Mouse (Mus musculus) stomach, postnatal 0 days (tissue): ENCODE measurements around the gene Aldh2.

Experiments used
- CTCF ChIP-seq: IDR thresholded peaks from 2 replicates; pipeline ENCODE4 v1.5.1; 2016; ENCODE audit warnings: antibody characterized with exemption, low read depth, mild to moderate bottlenecking, moderate library complexity
- EP300 ChIP-seq: optimal IDR thresholded peaks from 2 replicates; pipeline ENCODE3; 2016; ENCODE audit warnings: antibody characterized with exemption

DNA sequence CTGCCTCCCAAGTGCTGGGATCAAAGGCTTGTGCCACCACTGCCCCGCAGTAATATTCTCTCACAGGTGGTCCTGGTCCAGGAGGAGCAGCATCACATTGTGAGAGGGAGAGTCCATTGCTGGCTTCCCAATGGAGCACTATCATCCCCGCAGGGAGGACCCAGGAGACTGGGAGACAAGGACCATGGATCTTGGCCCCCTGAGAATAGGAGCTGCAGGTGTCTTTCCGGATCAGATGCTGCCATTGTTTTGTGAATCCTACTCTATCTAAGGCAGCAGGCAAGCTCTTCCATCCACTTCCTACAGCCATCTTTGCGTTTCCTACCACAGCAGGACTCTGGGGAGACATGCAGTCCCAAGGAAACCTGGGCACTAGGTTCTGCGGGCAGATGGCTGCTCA lies 7.9 kb downstream of the Aldh2 start:
- TF ChIP-seq CTCF (no peak), EP300 (no peak)
